Mouse (Mus musculus) lung, embryonic 14.5 days (tissue): ENCODE data around the gene Tectb. TPM values are rescaled to one million over a fixed set of nuclear protein-coding genes. Genes with fewer than 3 reads are reported as not detected.

ENCODE experiments used
- ATAC-seq: fragments of 200-750 bp; cut with Nextera tagmentation; 2 replicates; pipeline ENCODE4 v1.8.0; 2017; ENCODE audit warnings: mild to moderate bottlenecking, moderate TSS enrichment, moderate library complexity; ENCODE audit not compliant: insufficient read depth
- DNase-seq: peaks from one replicate; pipeline ENCODE4 v3.0.0-alpha.2; 2015
- H3K27ac ChIP-seq: fragments of 300-500 bp; sonication (generic); 2 replicates; pipeline ENCODE4 v1.5.1; 2014; ENCODE audit warnings: low read depth, mild to moderate bottlenecking, moderate library complexity
- H3K27me3 ChIP-seq: fragments of 300-500 bp; sonication (generic); 2 replicates; pipeline ENCODE4 v1.6.1; 2014; ENCODE audit warnings: low read length, control low read depth; ENCODE audit not compliant: insufficient read depth
- H3K36me3 ChIP-seq: fragments of 300-500 bp; sonication (generic); 2 replicates; pipeline ENCODE4 v1.6.1; 2014; ENCODE audit warnings: control low read depth; ENCODE audit not compliant: insufficient read depth
- H3K4me1 ChIP-seq: fragments of 300-500 bp; sonication (generic); 2 replicates; pipeline ENCODE4 v1.6.1; 2014; ENCODE audit warnings: antibody characterized with exemption, control low read depth; ENCODE audit not compliant: insufficient read depth
- H3K4me2 ChIP-seq: fragments of 300-500 bp; sonication (generic); 2 replicates; pipeline ENCODE4 v1.6.1; 2014; ENCODE audit warnings: mild to moderate bottlenecking
- H3K4me3 ChIP-seq: fragments of 300-500 bp; sonication (generic); 2 replicates; pipeline ENCODE4 v1.5.1; 2014; ENCODE audit warnings: low read depth, low read length
- H3K9ac ChIP-seq: fragments of 300-500 bp; sonication (generic); 2 replicates; pipeline ENCODE4 v1.6.1; 2014
- H3K9me3 ChIP-seq: fragments of 300-500 bp; sonication (generic); 2 replicates; pipeline ENCODE4 v1.6.1; 2016; ENCODE audit warnings: low read depth, low read length, control low read depth
- CTCF ChIP-seq: IDR thresholded peaks from 2 replicates; pipeline ENCODE4 v1.5.1; 2016; ENCODE audit warnings: antibody characterized with exemption, low read depth
- WGBS: fragments of 180-500 bp; shearing (Covaris S2); extraction: QIAGEN DNeasy Blood & Tissue Kit; methylation state at CpG from one replicate; pipeline ENCODE4 v1.1.7; 2014; 5-methylcytosine and 5-hydroxymethylcytosine counted together
- polyA plus RNA-seq: library from polyadenylated mRNA; unstranded; fragments of >200 nt; fragmentation: Nextera tagmentation; extraction: Ambion mirVana; gene quantifications from 2 replicates; pipeline ENCODE4 v1.2.1, GENCODE M21; 2014

Gene Tectb
- polyA plus RNA-seq, 1 experiment from 2014 or later, result not detected

GRCm38 (mm10) chr19:55217365-55217764 is 36.8 kb downstream of the Tectb start:
- no peak overlapping the region for H3K4me3 ChIP-seq
- 0 out of 2 replicates have a peak overlapping the region, but pooled peaks have one; percentile 18 for H3K27ac ChIP-seq
- no peak overlapping the region for H3K4me2 ChIP-seq
- H3K36me3 ChIP-seq, result no peaks in the 10 kb centered on the region
- DNase-seq (no peak), ATAC-seq (no peak)
- 0 out of 2 replicates have a peak, but pooled peaks cover 4% of the 10 kb centered on the region for H3K27me3 ChIP-seq
- no peaks in the 10 kb centered on the region for H3K9me3 ChIP-seq
- no peak for TF ChIP-seq CTCF
- 59% methylated on average over 9 of the region's 9 CpGs for WGBS
- H3K4me1 ChIP-seq, result 0 out of 2 replicates have a peak, but pooled peaks cover 5% of the 10 kb centered on the region
- H3K9ac ChIP-seq, result no peak overlapping the region

DNA sequence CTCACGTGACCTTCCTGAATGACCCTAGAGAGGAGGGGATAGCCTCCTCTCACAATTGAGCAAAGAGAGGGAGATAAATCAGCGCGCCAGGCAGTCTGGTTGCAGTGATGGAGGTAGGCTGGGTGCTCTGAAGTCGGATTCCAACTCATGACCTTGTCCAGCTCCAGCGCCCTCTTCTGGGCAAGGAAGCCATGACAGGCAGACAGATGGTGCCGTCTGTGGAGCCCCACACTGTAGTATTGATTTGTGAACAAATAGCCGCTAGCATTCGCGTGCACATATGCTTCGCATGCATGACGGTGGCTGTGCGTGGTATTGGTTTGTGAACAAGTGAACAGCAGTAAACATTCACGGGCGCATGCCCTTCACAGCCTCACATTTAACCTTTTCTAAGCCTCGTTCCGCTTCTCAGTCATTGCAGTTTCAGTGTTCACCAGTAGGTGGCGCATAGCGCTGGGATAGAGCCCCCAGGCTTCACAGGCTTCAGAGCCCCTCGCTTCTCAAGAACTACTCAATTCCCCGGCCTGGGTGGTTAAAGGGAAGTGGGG is 37.7 kb downstream of the Tectb start:
- TF ChIP-seq CTCF, result peak; percentile 93
- H3K36me3 ChIP-seq, result no peaks in the 10 kb centered on the region
- 0 out of 2 replicates have a peak, but pooled peaks cover 5% of the 10 kb centered on the region for H3K4me1 ChIP-seq
- 5% methylated on average over 20 of the region's 20 CpGs for WGBS
- ATAC-seq (peak; percentile 70), DNase-seq (peak; percentile 96)
- peak overlapping the region; percentile 59 for H3K4me2 ChIP-seq
- H3K27me3 ChIP-seq, result 0 out of 2 replicates have a peak, but pooled peaks cover 4% of the 10 kb centered on the region
- H3K27ac ChIP-seq, result peak overlapping the region; percentile 54; the same call in 1 of the 2 replicates
- H3K4me3 ChIP-seq, result peak overlapping the region; percentile 31
- peak overlapping the region; percentile 52 for H3K9ac ChIP-seq
- no peaks in the 10 kb centered on the region for H3K9me3 ChIP-seq

- H3K36me3 ChIP-seq, result no peaks in the 10 kb centered on the region
- TF ChIP-seq CTCF, result no peak
- no peak for DNase-seq
- H3K27ac ChIP-seq, result peak overlapping the region; percentile 54; the same call in 1 of the 2 replicates
- H3K27me3 ChIP-seq, result 0 out of 2 replicates have a peak, but pooled peaks cover 4% of the 10 kb centered on the region
- no peaks in the 10 kb centered on the region for H3K9me3 ChIP-seq
- peak overlapping the region; percentile 52 for H3K9ac ChIP-seq
- peak; percentile 41 for ATAC-seq
- H3K4me1 ChIP-seq, result 0 out of 2 replicates have a peak, but pooled peaks cover 5% of the 10 kb centered on the region
- peak overlapping the region; percentile 59 for H3K4me2 ChIP-seq
- H3K4me3 ChIP-seq, result peak overlapping the region; percentile 31
- WGBS, result 18% methylated on average over 12 of the region's 12 CpGs
Measured at GRCm38 (mm10) chr19:55218741-55219221, 38.2 kb downstream of the Tectb start.

GRCm38 (mm10) chr19:55219359-55219758 is 38.8 kb downstream of the Tectb start:
- Histone ChIP-seq H3K4me3 (no peak overlapping the region), H3K4me2 (peak overlapping the region; percentile 59), H3K4me1 (0 out of 2 replicates have a peak, but pooled peaks cover 5% of the 10 kb centered on the region)

GRCm38 (mm10) chr19:55221208-55221607 is 40.7 kb downstream of the Tectb start:
- Histone ChIP-seq H3K27ac (no peak overlapping the region), H3K36me3 (no peaks in the 10 kb centered on the region), H3K9ac (no peak overlapping the region), H3K4me2 (no peak overlapping the region), H3K27me3 (0 out of 2 replicates have a peak, but pooled peaks cover 4% of the 10 kb centered on the region), H3K4me3 (no peak overlapping the region), H3K9me3 (no peaks in the 10 kb centered on the region), H3K4me1 (0 out of 2 replicates have a peak, but pooled peaks cover 5% of the 10 kb centered on the region)
- no peak for TF ChIP-seq CTCF
- 74% methylated on average over 6 of the region's 6 CpGs for WGBS
- no peak for ATAC-seq
- DNase-seq, result no peak

More at GRCm38 (mm10) chr19:55219359-55219758, 38.8 kb downstream of the Tectb start:
- Histone ChIP-seq H3K36me3 (no peaks in the 10 kb centered on the region), H3K27me3 (0 out of 2 replicates have a peak, but pooled peaks cover 4% of the 10 kb centered on the region), H3K9ac (no peak overlapping the region), H3K27ac (no peak overlapping the region), H3K9me3 (no peaks in the 10 kb centered on the region)
- no peak for TF ChIP-seq CTCF
- no peak for ATAC-seq
- no peak for DNase-seq
- 65% methylated on average over 8 of the region's 8 CpGs for WGBS

DNA sequence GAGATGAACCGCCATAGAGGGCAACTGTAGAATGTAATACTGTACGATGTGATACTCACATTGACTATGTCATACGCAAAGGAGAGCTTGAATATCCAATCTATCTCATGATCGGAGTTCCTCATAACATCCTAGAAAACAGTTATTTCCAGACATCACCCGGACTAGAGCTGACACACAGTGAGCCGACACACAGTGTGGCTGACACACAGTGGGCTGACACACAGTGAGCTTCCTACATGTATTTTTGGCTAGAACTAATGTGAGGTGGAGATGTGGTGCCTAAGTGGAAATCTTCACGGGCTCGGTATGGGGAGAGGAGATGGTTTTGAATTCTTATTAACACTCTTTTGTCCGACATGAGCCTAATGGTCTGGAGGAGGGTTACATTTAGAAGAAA is 41.7 kb downstream of the Tectb start:
- WGBS, result 89% methylated on average over 9 of the region's 9 CpGs
- no peak for ATAC-seq
- no peak overlapping the region for H3K4me2 ChIP-seq

GRCm38 (mm10) chr19:55226621-55227020 is 46.1 kb downstream of the Tectb start:
- DNase-seq (no peak), ATAC-seq (no peak)
- H3K36me3 ChIP-seq, result no peaks in the 10 kb centered on the region
- no peak overlapping the region for H3K4me3 ChIP-seq
- WGBS, result 71% methylated on average over 5 of the region's 5 CpGs
- H3K9ac ChIP-seq, result no peak overlapping the region
- H3K9me3 ChIP-seq, result no peaks in the 10 kb centered on the region
- H3K27me3 ChIP-seq, result no peaks in the 10 kb centered on the region
- no peak for TF ChIP-seq CTCF
- no peak overlapping the region for H3K27ac ChIP-seq
- H3K4me1 ChIP-seq, result no peaks in the 10 kb centered on the region
- no peak overlapping the region for H3K4me2 ChIP-seq

More for the DNA sequence above, 41.7 kb downstream of the Tectb start:
- Histone ChIP-seq H3K27ac (no peak overlapping the region), H3K4me3 (no peak overlapping the region), H3K9me3 (no peaks in the 10 kb centered on the region), H3K4me1 (0 out of 2 replicates have a peak, but pooled peaks cover 5% of the 10 kb centered on the region), H3K27me3 (0 out of 2 replicates have a peak, but pooled peaks cover 4% of the 10 kb centered on the region), H3K36me3 (no peaks in the 10 kb centered on the region), H3K9ac (no peak overlapping the region)
- DNase-seq, result no peak
- no peak for TF ChIP-seq CTCF
